Mouse (Mus musculus) heart, embryonic 10.5 days (tissue): ENCODE results near the gene Atp5j2. TPM values are rescaled to one million over a fixed set of nuclear protein-coding genes. Genes with fewer than 3 reads are reported as not detected.

Source experiments
- DNase-seq: peaks from one replicate; pipeline ENCODE4 v3.0.0-alpha.2; 2017; ENCODE audit warnings: low spot score
- H3K27ac ChIP-seq: fragments of 300-500 bp; sonication (generic); 2 replicates; pipeline ENCODE4 v1.5.1; 2016; ENCODE audit warnings: mild to moderate bottlenecking
- H3K27me3 ChIP-seq: fragments of 300-500 bp; sonication (generic); 2 replicates; pipeline ENCODE4 v1.6.1; 2016; ENCODE audit warnings: mild to moderate bottlenecking; ENCODE audit not compliant: poor library complexity, insufficient read depth, severe bottlenecking
- H3K36me3 ChIP-seq: fragments of 300-500 bp; sonication (generic); 2 replicates; pipeline ENCODE4 v1.6.1; 2016; ENCODE audit warnings: mild to moderate bottlenecking, moderate library complexity
- H3K4me1 ChIP-seq: fragments of 300-500 bp; sonication (generic); 2 replicates; pipeline ENCODE4 v1.6.1; 2016; ENCODE audit warnings: mild to moderate bottlenecking
- H3K4me3 ChIP-seq: fragments of 300-500 bp; sonication (generic); 2 replicates; pipeline ENCODE4 v1.5.1; 2016; ENCODE audit warnings: mild to moderate bottlenecking, moderate library complexity
- H3K9me3 ChIP-seq: fragments of 300-500 bp; sonication (generic); 2 replicates; pipeline ENCODE4 v1.6.1; 2016; ENCODE audit warnings: mild to moderate bottlenecking, moderate library complexity
- WGBS: fragments of 180-500 bp; shearing (Covaris S2); methylation state at CpG from one replicate; pipeline ENCODE4 v1.1.7; 2016; 5-methylcytosine and 5-hydroxymethylcytosine counted together
- polyA plus RNA-seq: library from polyadenylated mRNA; unstranded; fragments of >200 nt; fragmentation: Nextera tagmentation; extraction: Ambion mirVana; gene quantifications from 2 replicates; pipeline ENCODE4 v1.2.1, GENCODE M21; 2016

Atp5j2 gene
- polyA plus RNA-seq, 1 experiment from 2014 or later = 717 TPM

GRCm38 (mm10) chr5:145190373-145190772 lies 1.5 kb downstream of the Atp5j2 start:
- Histone ChIP-seq H3K4me1 (peaks cover 19% of the 10 kb centered on the region), H3K27ac (peak overlapping the region; percentile 97), H3K27me3 (no peaks in the 10 kb centered on the region), H3K4me3 (peak overlapping the region; percentile 90), H3K36me3 (peaks cover 52% of the 10 kb centered on the region), H3K9me3 (no peaks in the 10 kb centered on the region)
- DNase-seq = no peak
- WGBS = 35% methylated on average over 5 of the region's 5 CpGs

- H3K36me3 ChIP-seq = peaks cover 52% of the 10 kb centered on the region
- DNase-seq = no peak
- no peaks in the 10 kb centered on the region for H3K27me3 ChIP-seq
- 89% methylated on average over 6 of the region's 6 CpGs for WGBS
- H3K9me3 ChIP-seq = no peaks in the 10 kb centered on the region
- H3K4me3 ChIP-seq = no peak overlapping the region
- H3K4me1 ChIP-seq = peaks cover 19% of the 10 kb centered on the region
- H3K27ac ChIP-seq = no peak overlapping the region
These were observed 2.4 kb downstream of the Atp5j2 start for GRCm38 (mm10) chr5:145189416-145189815.

- Histone ChIP-seq H3K4me3 (no peak overlapping the region), H3K9me3 (no peaks in the 10 kb centered on the region), H3K27ac (no peak overlapping the region), H3K36me3 (peaks cover 88% of the 10 kb centered on the region), H3K27me3 (no peaks in the 10 kb centered on the region), H3K4me1 (peaks cover 12% of the 10 kb centered on the region)
- no peak for DNase-seq
- WGBS = 94% methylated on average over 2 of the region's 2 CpGs
These were observed 6.6 kb downstream of the Atp5j2 start for GRCm38 (mm10) chr5:145185244-145185643.

GRCm38 (mm10) chr5:145178461-145178980 lies 13.3 kb downstream of the Atp5j2 start:
- WGBS = 89% methylated on average over 18 of the region's 18 CpGs
- Histone ChIP-seq H3K4me3 (no peak overlapping the region), H3K4me1 (0 out of 2 replicates have a peak, but pooled peaks cover 3% of the 10 kb centered on the region), H3K36me3 (peaks cover 100% of the 10 kb centered on the region), H3K27me3 (no peaks in the 10 kb centered on the region), H3K27ac (no peak overlapping the region), H3K9me3 (no peaks in the 10 kb centered on the region)
- no peak for DNase-seq

GRCm38 (mm10) chr5:145167306-145167661 lies 24.6 kb downstream of the Atp5j2 start:
- Histone ChIP-seq H3K27ac (peak overlapping the region; percentile 91), H3K36me3 (peaks cover 52% of the 10 kb centered on the region), H3K4me3 (peak overlapping the region; percentile 84), H3K4me1 (peaks cover 30% of the 10 kb centered on the region), H3K27me3 (no peaks in the 10 kb centered on the region), H3K9me3 (no peaks in the 10 kb centered on the region)
- WGBS = under 1% methylated on average over 28 of the region's 28 CpGs
- no peak for DNase-seq

GRCm38 (mm10) chr5:145166536-145167305 lies 25.1 kb downstream of the Atp5j2 start, which contains the start of the genes Ptcd1 and Cpsf4:
TSS of gene Ptcd1 (minus strand) at chr5:145167108.
TSS of gene Cpsf4 (plus strand) at chr5:145167213.
- H3K9me3 ChIP-seq = no peaks in the 10 kb centered on the region
- whole genome bisulfite sequencing = 1% methylated on average over 51 of the region's 51 CpGs
- peak within 1 kb of the TSS; percentile 84 for H3K4me3 ChIP-seq
- peak within 1 kb of the TSS; percentile 91 for H3K27ac ChIP-seq
- peaks cover 51% of the 10 kb centered on the region for H3K36me3 ChIP-seq
- peak; percentile 100 for DNase-seq
- no peaks in the 10 kb centered on the region for H3K27me3 ChIP-seq
- H3K4me1 ChIP-seq = peaks cover 30% of the 10 kb centered on the region

- H3K27ac ChIP-seq = no peak overlapping the region
- no peaks in the 10 kb centered on the region for H3K27me3 ChIP-seq
- H3K4me1 ChIP-seq = peaks cover 30% of the 10 kb centered on the region
- DNase-seq = no peak
- no peak overlapping the region for H3K4me3 ChIP-seq
- no peaks in the 10 kb centered on the region for H3K9me3 ChIP-seq
- 84% methylated on average over 15 of the region's 15 CpGs for WGBS
- peaks cover 50% of the 10 kb centered on the region for H3K36me3 ChIP-seq
These were observed 26.7 kb downstream of the Atp5j2 start for GRCm38 (mm10) chr5:145165184-145165583.

- Histone ChIP-seq H3K27me3 (no peaks in the 10 kb centered on the region), H3K36me3 (peaks cover 52% of the 10 kb centered on the region), H3K9me3 (no peaks in the 10 kb centered on the region), H3K27ac (no peak overlapping the region), H3K4me3 (0 out of 2 replicates have a peak overlapping the region, but pooled peaks have one; percentile 10), H3K4me1 (peaks cover 30% of the 10 kb centered on the region)
- DNase-seq = no peak
- WGBS = 58% methylated on average over 3 of the region's 3 CpGs
These were observed 27.2 kb downstream of the Atp5j2 start for GRCm38 (mm10) chr5:145164710-145165109.

- Histone ChIP-seq H3K27ac (no peak overlapping the region), H3K36me3 (peaks cover 79% of the 10 kb centered on the region), H3K4me1 (peaks cover 13% of the 10 kb centered on the region; the same call in 1 of the 2 replicates), H3K4me3 (no peak overlapping the region), H3K27me3 (no peaks in the 10 kb centered on the region), H3K9me3 (no peaks in the 10 kb centered on the region)
- DNase-seq = no peak
- WGBS = 94% methylated on average over 14 of the region's 14 CpGs
These were observed 30.5 kb downstream of the Atp5j2 start for GRCm38 (mm10) chr5:145161361-145161760.

- Histone ChIP-seq H3K27ac (no peak overlapping the region), H3K4me1 (no peaks in the 10 kb centered on the region)
- WGBS = 83% methylated on average over 5 of the region's 5 CpGs
These were observed 39.2 kb downstream of the Atp5j2 start for GRCm38 (mm10) chr5:145152690-145153089.

GRCm38 (mm10) chr5:145149294-145149693 lies 42.6 kb downstream of the Atp5j2 start:
- DNase-seq = no peak
- no peaks in the 10 kb centered on the region for H3K4me1 ChIP-seq
- no peaks in the 10 kb centered on the region for H3K9me3 ChIP-seq
- WGBS = 71% methylated on average over 6 of the region's 6 CpGs
- no peaks in the 10 kb centered on the region for H3K27me3 ChIP-seq
- peaks cover 98% of the 10 kb centered on the region for H3K36me3 ChIP-seq
- no peak overlapping the region for H3K4me3 ChIP-seq
- H3K27ac ChIP-seq = no peak overlapping the region

More at GRCm38 (mm10) chr5:145152690-145153089, 39.2 kb downstream of the Atp5j2 start:
- H3K27me3 ChIP-seq = no peaks in the 10 kb centered on the region
- no peak overlapping the region for H3K4me3 ChIP-seq
- no peaks in the 10 kb centered on the region for H3K9me3 ChIP-seq
- peaks cover 93% of the 10 kb centered on the region for H3K36me3 ChIP-seq
- no peak for DNase-seq

- Histone ChIP-seq H3K9me3 (no peaks in the 10 kb centered on the region), H3K4me1 (no peaks in the 10 kb centered on the region), H3K36me3 (peaks cover 99% of the 10 kb centered on the region), H3K27ac (no peak overlapping the region), H3K27me3 (no peaks in the 10 kb centered on the region), H3K4me3 (no peak overlapping the region)
- no peak for DNase-seq
- WGBS = 90% methylated on average over 5 of the region's 5 CpGs
These were observed 44.1 kb downstream of the Atp5j2 start for GRCm38 (mm10) chr5:145147748-145148147.

- WGBS = under 1% methylated on average over 18 of the region's 18 CpGs
- Histone ChIP-seq H3K4me1 (peaks cover 14% of the 10 kb centered on the region), H3K27me3 (no peaks in the 10 kb centered on the region), H3K36me3 (peaks cover 65% of the 10 kb centered on the region), H3K27ac (peak overlapping the region; percentile 99), H3K9me3 (no peaks in the 10 kb centered on the region), H3K4me3 (peak overlapping the region; percentile 94)
- DNase-seq = no peak
These were observed 51.3 kb downstream of the Atp5j2 start for GRCm38 (mm10) chr5:145140611-145141010.
